Mouse (Mus musculus): ENCODE measurements at regions not wholly inside any gene's neighbourhood (a gene's known extent, or its start where the extent isn't known, plus 50 kb on each side); places are given as distances from the start of the nearest gene placed in this dataset.
"Not testable (repeated sequence)": the region's sequence is repeated elsewhere in the genome, so short reads cannot be mapped to it uniquely, and the experiment has no call there.

DNA sequence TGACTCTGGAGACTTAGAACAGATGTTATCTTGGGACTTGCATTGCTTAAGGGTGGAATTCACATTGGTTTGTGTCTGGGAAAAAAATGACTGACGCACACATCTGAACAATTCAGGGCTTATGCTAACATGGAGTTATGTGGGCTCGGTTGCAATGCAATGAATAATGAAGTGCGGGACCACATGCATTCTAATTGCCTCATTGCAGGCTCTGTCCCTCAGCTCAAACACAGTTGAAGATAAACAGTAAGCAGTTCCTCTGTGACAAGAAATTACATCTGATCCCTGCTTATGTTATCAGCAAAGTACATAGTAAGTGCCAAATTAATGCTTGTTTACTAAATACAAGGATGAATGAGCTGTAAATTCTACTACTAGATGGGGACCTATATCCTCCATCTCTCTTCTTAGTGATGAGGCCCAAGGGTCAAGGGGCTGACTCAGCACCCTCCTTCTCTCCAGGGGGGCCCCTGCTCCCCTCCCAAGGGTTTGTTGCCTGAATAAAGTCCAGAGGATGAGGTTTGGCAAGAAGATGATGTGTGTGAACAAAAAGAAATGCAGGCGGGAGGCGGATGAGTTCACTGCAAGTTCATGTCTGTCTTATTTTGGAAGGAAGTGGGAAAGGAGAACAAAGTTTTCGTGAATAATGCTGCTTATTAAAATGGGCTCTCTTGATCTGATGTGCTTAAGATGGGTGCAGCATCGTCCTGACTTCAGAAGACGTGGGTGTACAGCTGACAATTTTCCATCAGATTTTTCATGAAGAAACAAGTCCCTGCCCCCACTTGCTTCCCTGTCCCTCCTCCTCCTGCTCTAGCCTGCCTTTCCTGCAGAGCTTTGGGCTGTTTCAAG is 533.1 kb downstream of the Shisa9 start:
- DNase-seq: no peak

DNA sequence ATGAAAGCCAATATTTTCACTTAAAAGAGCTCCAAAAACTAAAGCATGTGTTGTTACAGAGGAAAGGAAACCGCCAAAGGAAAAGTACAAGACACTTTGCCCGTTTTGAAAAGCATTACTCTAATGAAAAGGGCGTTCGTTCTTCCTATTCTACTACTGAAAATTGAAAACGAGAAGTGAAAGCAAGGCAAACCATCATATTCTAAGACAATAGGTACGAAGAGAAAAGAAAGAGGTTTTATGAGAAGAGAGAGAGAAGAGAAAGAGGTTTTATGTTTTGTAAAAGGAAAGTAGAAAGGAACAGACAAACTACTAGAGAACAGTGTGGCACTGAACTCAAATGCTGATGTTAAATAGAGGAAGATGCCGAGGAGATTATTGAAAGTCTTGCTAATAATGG is 534.4 kb downstream of the Shisa9 start:
- DNase-seq: no peak

DNA sequence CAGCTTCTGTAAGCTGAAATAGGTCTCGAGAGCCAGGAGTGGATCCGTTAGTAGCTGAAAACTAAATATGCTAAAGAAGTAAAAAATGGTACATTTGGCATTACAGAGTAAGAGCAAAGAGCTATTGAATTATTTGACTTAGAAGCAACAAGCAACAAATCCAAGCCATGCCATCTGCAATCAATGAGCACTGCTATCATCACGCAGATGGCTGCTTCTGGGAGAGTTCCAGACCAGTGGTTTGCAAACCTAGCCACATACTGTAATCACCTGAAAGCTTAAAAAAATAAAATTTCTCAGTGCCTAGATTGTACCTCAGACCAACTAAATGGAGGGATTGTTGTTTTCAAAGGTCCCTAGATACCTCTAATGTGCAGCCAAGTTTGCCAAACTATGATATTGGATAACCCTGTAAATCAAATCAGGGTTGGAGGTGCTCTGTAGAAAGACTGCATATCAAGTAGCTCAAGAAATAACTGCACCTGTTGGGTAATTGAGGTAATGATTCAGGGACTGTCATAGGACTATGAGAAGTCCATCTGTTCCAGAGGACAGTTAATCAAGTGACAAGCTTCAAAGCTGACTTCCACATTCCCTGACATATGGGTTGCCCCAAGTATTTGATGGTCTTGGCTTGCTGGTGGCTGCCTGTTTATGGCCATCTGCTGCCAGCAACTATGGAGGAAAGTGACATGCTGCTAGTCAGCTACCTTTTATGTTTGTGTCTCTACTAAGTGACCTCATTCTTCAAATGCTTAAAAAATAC is 538.0 kb downstream of the Shisa9 start:
- no peak for DNase-seq

DNA sequence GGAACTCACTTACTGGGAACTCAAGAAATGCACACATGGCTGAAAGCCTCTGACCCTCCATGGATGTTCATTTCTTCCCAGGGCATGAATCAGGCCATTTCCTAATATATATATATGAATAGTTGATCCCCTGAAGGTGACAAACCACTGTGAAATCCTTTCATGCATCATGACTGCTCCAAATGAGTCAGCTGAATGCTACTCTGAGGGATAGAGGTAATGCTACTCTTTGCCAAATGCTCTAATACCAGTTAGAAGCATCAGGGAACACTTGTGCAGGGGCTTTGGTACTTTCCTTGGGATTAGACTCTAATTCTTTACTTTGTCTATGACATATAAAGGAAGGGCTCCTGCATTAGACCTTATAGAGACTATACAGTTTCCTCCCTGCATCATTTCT is 561.0 kb upstream of the Ercc4 start:
- no peak for DNase-seq

DNA sequence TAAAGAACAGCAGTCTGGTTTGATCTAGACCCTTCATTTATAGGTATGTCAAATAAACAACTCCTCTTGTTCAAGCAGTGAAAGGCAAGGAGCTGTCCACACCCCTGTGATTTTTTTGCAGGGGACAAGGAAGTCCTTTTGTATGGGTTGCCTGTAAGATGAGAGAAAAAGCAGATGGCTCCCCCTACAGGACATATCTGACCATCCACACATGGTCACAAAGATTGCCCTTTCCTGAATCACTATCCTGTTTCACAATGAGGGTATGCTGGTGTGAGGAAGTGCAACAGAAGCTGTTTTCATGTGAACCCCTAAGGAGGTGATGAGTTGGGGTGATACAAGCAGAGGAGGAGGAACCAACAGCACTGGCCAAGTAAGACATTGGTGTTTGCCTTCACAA is 520.6 kb upstream of the Ercc4 start:
- DNase-seq: no peak

DNA sequence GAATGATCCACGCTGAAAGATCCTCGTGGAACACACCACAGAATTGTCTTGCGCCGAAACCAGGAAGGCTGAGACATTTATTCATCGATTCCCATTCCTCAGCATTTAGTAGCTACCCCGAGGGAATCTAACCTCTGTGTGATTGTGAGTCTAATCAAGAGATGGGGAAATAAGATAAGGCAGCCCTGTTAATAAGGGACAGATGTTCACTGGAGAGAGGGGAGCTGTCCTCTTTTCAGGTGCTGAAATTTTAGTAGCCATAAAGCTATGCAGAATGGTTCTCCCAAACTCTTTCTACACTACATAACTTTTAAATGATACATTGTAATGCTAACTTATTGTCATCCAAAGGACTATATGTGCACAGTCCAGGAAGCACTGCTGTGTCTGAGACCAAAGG is 501.2 kb upstream of the Ercc4 start:
- DNase-seq: no peak

DNA sequence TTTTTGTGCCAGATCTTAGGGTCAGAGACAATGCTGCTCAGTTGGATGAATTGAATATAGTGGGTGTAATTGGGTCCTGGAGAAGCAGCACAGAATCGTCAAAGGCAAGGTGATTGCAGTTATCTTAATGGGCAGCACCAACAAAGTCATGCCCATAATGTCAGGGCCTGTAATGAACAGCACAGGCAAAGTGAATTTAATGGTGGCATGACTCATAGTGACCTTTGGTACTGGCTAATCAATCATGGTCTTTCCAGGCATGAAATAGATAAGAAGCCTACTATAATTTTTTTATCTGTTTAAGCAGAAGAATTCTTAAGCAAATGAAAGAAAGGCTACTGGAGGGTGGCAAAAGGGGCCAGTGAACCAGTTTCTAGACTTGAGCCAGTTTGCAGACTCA is 498.4 kb upstream of the Ercc4 start:
- no peak for DNase-seq

DNA sequence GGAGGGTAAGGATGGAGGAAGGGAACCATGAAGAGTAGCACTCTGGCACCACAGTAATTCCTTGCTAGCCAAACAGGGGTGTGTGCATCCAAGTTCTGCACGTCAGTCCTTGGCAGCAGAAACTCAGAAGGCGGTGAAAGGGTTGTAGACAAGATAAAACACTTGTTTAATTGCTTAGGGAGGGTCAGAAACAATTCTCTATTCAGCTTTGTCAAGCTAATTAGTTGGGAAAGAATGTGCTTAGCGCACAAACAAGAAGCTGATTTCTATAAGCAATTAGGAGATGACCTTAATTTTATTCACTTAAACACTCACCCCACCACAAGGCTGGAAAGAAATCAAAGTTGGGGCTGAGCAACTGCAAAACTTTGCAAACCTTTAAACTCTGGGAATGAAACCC is 491.7 kb upstream of the Ercc4 start:
- DNase-seq: no peak

DNA sequence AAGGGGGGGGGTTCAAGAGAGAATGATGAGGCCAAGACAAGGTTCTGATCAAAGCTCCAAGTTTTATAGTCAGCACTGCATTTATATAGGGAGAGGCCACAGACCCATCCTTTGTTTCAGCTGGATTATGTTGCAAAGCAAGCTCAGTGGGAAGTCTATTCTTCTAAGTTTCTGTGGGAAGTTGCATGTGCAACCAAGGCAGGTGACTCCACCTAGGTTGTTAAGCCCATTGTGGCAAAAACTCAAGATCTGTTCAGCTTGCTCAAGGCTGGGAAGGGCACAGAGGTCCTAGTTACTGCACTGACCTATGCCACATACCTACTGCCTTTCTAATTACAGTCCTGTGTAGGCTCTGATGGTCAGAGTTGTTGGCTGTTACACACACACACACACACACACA is 477.0 kb upstream of the Ercc4 start:
- DNase-seq: no peak

DNA sequence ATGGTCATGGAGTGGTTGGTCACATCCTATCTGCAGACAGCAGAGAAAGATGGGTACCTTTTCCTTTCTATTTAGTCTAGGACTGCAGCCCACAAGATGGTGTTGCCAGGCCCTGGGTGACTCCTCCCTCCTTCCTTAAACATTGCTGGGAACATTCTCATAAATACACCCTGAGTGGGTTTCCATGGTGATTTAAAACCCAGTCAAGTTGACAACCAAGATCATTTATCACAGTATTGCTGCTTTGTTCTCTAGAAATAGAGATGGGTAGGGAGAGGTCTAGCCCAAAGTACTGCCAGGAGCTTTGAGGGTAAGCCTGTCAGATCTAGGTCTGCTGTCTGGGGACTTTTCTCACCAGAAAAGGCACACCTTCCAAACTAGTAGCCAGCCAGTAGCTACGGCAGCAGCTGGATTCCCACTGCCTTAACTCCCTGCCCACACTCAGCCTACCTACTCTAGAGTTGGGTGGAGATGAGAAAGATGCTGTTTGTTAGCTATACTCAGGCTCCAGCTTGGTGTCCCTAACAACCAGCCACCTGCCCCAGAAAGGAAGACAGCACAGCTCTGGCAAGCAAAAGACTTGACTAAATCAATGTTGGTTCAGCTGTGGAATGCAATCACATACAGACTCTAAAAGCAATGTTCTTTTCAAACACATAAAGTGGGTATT is 470.4 kb upstream of the Ercc4 start:
- no peak for DNase-seq

DNA sequence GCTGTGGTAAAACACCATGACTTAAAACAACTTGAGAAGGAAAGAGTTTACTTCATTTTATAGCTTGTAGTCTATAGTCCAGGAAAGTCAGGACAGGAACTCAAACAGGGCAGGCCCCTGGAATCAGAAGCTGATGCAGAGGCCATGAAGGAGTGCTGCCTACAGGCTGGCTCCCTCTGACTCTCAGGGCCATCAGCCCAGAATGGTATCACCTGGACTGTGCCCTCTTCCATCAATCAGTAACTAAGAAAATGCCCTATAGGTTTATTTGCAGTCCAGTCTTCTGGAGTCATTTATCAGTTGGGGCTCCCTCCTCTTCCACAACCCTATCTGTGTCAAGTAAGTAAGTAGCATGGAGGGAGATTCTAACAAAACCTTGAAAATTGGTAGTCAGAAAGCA is 466.4 kb upstream of the Ercc4 start:
- DNase-seq: no peak

DNA sequence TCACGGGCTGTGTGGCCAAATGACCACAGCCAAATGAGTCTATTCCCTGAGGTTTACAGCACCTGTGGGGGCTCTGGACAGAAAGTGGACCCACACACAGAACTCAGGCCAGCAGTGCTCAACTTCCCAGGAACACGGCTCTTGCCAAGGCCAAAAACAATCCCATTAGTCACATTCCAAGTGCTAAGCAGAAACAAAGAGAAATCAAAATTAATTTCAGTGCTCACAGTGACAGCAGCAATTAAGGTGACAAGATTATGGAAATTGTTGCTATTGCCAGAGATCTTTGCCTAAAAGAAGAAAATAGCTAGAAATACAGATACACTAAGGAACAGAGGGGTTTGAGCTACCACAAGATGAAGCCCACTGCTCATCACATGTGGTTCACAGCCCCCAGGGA is 464.9 kb upstream of the Ercc4 start:
- no peak for DNase-seq

DNA sequence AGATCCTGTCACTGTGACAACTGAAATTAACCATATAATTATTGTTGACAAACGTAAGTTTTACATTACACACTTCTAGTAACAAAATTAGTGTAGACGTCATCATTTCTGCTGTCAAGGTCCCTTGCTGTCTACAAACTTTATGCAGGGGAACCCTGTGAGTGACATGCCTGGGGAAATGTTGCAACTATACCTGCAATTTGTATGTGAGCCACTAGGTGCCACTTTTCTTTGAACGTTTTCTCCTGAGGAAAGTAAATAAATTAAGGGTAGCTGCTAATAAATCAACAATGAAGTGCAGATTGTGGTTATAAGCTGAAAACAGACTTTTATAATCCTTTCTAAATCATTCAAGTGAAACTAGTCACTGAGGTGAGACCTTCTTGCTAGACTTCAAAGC is 457.3 kb upstream of the Ercc4 start:
- DNase-seq: no peak

DNA sequence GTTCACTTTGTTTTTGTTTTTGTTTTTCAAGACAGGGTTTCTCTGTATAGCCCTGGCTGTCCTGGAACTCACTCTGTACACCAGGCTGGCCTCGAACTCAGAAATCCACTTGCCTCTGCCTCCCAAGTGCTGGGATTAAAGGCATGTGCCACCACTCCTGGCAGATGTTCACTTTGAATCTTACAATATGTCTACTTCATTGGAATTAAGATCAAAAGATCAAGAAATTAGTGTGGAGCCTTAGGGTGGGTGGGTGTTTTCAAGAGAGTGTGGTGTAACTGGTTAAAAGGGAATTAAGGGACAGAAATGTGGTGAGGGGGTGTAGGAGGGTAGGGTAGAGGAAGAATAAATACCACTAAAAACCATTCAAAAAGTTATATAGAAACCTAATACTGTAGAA is 435.8 kb upstream of the Ercc4 start:
- DNase-seq: not testable (repeated sequence)

DNA sequence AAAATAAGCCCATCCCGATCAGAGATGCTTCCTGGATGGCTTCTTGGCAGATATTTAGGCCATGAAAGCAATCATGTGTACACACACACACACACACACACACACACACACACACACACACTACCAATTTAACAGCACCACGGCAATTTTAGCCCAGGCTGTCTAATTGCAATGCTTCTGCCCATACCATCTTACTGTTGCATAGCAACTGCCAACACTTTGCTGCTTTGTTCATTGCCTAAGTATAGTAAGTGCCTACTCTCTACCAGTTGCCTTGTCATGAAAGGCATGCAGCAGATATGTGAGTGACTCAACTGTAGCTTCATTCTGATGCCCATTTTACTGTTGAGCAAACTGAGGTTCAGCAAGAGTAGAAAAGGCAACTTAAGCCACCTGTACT is 428.0 kb upstream of the Ercc4 start:
- DNase-seq: no peak

DNA sequence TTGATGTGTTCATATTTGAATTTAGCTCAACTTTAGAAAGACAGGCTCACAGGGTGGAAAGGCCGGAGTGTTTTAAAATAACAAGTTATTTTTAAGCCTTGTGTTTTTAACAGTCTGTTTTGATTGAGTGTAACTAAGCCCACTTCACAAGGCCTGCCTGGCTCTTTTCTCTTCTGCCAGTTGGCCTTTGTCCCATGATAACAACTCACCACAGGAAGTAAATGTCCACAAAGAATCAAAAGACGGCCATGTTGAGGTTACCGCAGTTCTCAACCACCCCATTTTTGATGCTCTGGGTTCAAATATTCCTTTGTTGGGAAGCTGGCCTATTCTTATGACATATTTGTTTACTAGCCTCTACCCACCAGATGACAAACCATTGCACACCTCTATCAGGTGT is 423.7 kb upstream of the Ercc4 start:
- no peak for DNase-seq

DNA sequence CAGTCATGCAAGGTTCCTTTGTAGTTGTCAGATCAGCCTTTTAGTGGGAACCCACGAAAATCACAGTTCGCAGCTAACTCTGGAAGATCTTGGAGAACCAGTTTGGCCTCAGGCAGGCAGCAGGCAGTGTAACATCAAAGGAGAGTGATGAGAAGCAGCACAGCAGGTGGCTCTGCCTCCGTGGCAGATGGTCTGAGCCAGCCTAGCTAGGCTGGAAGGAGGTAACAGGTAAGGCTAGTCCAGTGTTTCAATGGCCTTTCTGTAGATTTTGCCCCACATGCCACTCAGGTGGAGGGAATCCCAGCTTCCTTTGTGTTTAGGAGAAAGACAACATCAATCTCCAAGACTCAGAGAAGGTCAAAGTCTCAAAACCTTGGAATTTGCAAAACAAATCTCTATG is 417.7 kb upstream of the Ercc4 start:
- no peak for DNase-seq

DNA sequence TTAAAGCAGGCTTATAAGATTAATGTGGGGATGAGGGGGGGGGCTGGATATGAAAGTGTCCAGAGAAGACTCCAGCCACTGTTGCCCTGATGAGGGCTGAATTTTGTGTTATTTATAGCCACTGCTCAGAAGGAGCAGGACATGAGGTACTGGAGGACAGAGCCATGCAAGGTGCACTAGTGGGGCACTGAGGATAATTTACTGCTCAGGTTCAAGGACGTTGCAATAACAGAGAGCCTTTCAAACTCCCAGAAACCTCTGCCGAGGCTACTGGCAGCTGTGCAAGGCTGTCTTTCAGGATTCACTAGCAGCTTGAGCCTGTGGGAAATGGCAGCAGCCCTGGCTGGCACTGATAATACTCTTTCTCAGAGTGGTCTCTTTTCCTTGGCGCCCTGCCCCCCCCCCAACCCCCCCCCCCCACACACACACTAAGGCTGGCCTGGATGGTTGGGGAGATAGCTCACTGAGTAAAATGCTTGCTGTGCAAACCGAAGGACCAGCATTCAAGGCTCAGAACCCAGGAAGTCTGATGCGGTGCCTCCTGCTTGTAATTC is 416.7 kb upstream of the Ercc4 start:
- no peak for DNase-seq

DNA sequence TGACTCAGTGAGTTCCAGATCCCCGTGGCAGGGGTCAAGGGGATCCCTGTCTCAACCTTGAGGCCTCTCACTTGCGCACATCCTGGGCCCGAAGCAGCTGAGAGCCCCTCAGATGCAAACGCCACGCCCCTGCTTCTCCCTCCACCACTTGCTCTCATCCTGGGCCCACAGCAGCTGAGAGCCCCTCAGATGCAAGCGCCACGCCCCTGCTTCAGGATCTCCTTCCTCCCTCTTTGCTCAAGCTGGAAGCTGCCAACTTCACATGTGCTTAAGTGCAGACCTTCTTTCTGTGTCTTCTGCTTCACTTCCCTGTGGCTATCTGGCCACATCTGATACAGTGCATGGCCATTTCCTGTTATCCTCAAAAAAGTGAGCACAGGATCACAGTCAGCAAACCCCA is 416.1 kb upstream of the Ercc4 start:
- no peak for DNase-seq

DNA sequence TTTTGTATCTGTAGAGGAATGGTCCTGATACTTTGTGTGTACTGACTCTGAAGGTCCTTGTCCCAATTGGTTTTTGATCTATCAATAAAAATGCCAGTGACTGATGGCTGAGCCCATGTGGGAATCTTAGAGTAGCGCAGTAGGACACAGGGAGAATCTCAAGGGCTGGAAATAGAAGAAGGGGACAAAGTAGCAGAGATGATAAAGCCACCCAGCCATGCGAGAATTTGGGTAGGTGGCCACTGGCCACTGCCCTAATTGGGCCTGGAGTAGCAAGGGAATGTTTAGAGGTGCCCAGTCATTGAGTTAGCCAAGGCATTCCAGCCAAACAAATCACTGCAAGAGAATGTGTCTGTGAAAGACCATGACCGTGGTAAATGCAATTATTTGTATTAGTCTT is 414.8 kb upstream of the Ercc4 start:
- no peak for DNase-seq

DNA sequence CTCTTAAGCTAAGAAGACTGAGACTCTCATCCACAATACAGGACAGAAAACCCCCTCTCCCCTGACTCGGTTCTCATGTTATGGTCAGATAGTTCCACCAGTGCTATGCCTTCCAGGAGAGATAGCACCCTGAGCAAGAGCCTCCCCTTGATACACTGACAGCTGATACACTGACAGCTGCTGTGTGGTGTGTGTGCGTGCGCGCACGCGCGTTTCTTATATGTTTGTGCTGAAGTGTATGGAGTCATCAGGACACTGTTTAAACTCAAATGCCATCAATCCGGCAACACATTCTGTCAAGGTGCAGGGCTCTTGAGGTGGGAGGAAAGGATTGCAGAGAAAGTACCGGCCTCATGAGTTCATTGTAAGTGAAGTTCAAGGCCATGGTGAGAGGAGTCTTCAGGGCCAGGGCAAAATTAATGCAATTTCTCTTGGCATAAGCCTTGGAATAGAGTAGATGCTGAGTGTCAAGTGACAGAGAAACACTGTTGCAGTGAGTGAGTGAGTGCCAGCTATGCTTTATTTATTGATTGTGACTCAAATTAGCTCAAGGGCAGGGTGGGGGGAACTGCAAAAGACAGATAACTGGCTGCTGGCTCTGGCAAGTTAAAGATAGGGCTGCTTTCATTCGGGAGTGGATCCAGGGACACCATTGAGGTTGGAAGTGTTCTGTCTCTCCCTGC is 412.4 kb upstream of the Ercc4 start:
- DNase-seq: no peak

DNA sequence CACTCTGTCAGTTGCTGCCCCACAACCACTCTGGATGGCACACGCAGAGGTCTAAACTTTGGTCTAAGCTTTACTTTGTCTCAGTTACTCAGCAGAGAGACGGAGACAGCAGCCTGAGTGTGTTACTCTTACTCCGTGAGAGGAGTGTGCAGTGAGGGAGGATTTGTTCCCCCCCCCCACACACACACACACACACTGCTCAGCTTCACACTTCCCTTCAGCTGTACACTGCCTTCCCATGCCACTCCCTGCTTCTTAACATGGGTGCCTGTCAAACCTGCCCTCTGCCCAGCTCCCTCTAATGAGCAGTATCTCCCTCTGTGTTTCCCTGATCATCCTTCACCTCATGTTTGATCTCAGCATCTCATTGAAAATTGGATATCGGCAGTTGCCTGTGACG is 409.9 kb upstream of the Ercc4 start:
- DNase-seq: no peak

DNA sequence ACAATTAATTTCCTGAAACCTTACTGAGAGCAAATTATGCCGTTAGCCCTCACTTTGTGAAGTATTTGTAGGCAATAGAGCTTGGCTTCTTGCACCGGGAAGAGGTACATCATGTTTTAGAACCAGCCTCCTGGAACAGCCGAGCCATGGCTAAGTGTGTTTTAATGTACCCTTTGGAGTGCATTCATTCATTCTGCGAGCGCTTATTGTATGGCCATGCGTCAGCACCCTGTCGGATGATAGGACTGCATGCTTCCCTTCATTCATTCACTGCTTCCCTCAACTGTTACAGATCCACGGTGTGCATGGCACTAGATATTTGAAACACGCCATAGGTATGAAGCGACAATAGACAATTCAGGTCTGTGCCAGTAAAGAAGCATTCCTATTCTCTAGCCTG is 409.4 kb upstream of the Ercc4 start:
- DNase-seq: no peak

Data from gastrocnemius, postnatal 10 days (tissue).